Mouse (Mus musculus) lung, adult 2 months (tissue): Measurements from ENCODE around the gene Cd5.

Experiments
- CTCF ChIP-seq: fragments of 200-500 bp; IDR thresholded peaks from 2 replicates; pipeline ENCODE4 v1.5.1; 2011; ENCODE audit warnings: mild to moderate bottlenecking, low read length, control low read depth; ENCODE audit not compliant: insufficient read depth
- POLR2A ChIP-seq: fragments of 200-500 bp; IDR thresholded peaks from 2 replicates; pipeline ENCODE4 v1.6.1; 2011; ENCODE audit warnings: low read depth, mild to moderate bottlenecking, control low read depth, low read length, borderline replicate concordance; ENCODE audit errors: extremely low read depth

- TF ChIP-seq CTCF (no peak), POLR2A (no peak)
Observed at GRCm38 (mm10) chr19:10723084-10723483, 15.7 kb downstream of the Cd5 start.
